In genomic region chr10:78396625-78396885, GRCm38 (mm10) we compare ENCODE assay signal across 8 mouse cellular contexts. TPM values are rescaled to one million over a fixed set of nuclear protein-coding genes. Genes with fewer than 3 reads are reported as not detected.
DNase-seq lines count a peak whose midpoint lies in the region; ATAC-seq lines count a peak whose summit lies in the region.
"Had no signal": no experiment of that assay in that cellular context is flagged by ENCODE, and none has a peak within 500 bp of the region (broad histone marks: within the 10 kb centered on the region; RNA-seq: fewer than 3 reads in every experiment).

No protein-coding gene starts in this region.

- WGBS in embryonic facial prominence, embryonic 12.5 days = 58% methylated on average over 4 of the region's 4 CpGs
- 60% methylated on average over 4 of the region's 4 CpGs for WGBS in hindbrain, embryonic 13.5 days
- WGBS in midbrain, embryonic 13.5 days = 47% methylated on average over 4 of the region's 4 CpGs

- peaks cover 13% of the 10 kb centered on the region for H3K27me3 ChIP-seq in embryonic facial prominence, embryonic 12.5 days
- H3K27me3 ChIP-seq in hindbrain, embryonic 13.5 days = peaks cover 12% of the 10 kb centered on the region
- H3K27me3 ChIP-seq in midbrain, embryonic 13.5 days = peaks cover 12% of the 10 kb centered on the region

- no peak for DNase-seq in adrenal gland, postnatal 10 days
- no peak for DNase-seq in right cerebral cortex, postnatal 10 days (ENCODE audit: low spot score in 2 of 2)
- no peak for DNase-seq in layer of hippocampus, postnatal 25 days (ENCODE audit: extremely low spot score in 1 of 2, low spot score in 1 of 2)

- peaks cover 25% of the 10 kb centered on the region for H3K36me3 ChIP-seq in embryonic facial prominence, embryonic 12.5 days
- H3K36me3 ChIP-seq in hindbrain, embryonic 13.5 days = peaks cover 28% of the 10 kb centered on the region
- peaks cover 26% of the 10 kb centered on the region for H3K36me3 ChIP-seq in midbrain, embryonic 13.5 days

- no peak overlapping the region for H3K4me3 ChIP-seq in embryonic facial prominence, embryonic 12.5 days
- H3K4me3 ChIP-seq in hindbrain, embryonic 13.5 days = no peak overlapping the region
- no peak overlapping the region for H3K4me3 ChIP-seq in midbrain, embryonic 13.5 days (replicated peaks)
- H3K4me3 ChIP-seq: lung, embryonic 15.5 days had no signal

- H3K9me3 ChIP-seq in embryonic facial prominence, embryonic 12.5 days = no peaks in the 10 kb centered on the region
- H3K9me3 ChIP-seq in hindbrain, embryonic 13.5 days = no peaks in the 10 kb centered on the region
- H3K9me3 ChIP-seq in midbrain, embryonic 13.5 days = no peaks in the 10 kb centered on the region
- H3K9me3 ChIP-seq: lung, embryonic 15.5 days had no signal

- no peak for ATAC-seq in embryonic facial prominence, embryonic 12.5 days (ENCODE audit: insufficient number of reproducible peaks, insufficient read depth, low FRiP score, low TSS enrichment)
- ATAC-seq in erythroblast, adult 5-6 weeks (replicated peaks; ENCODE audit: low FRiP score, poor library complexity, severe bottlenecking) = peak; percentile 17; the same call in 1 of the 2 replicates
- peak; percentile 44 for ATAC-seq in hindbrain, embryonic 13.5 days (ENCODE audit: low FRiP score)
- ATAC-seq in midbrain, embryonic 13.5 days = peak; percentile 61

- H3K27ac ChIP-seq in embryonic facial prominence, embryonic 12.5 days = no peak overlapping the region
- H3K27ac ChIP-seq in hindbrain, embryonic 13.5 days = no peak overlapping the region; the same call in 1 of the 2 replicates
- H3K27ac ChIP-seq in midbrain, embryonic 13.5 days = no peak overlapping the region
- H3K27ac ChIP-seq: lung, embryonic 15.5 days had no signal

- peak overlapping the region; percentile 29; the same call in 1 of the 2 replicates for H3K4me2 ChIP-seq in embryonic facial prominence, embryonic 12.5 days (replicated peaks)
- H3K4me2 ChIP-seq in hindbrain, embryonic 13.5 days = peak overlapping the region; percentile 45
- H3K4me2 ChIP-seq in midbrain, embryonic 13.5 days (replicated peaks) = peak overlapping the region; percentile 39
- H3K4me2 ChIP-seq: lung, embryonic 15.5 days had no signal

- no peak overlapping the region for H3K9ac ChIP-seq in embryonic facial prominence, embryonic 12.5 days
- H3K9ac ChIP-seq in hindbrain, embryonic 13.5 days = no peak overlapping the region
- H3K9ac ChIP-seq in midbrain, embryonic 13.5 days (replicated peaks) = no peak overlapping the region
- H3K9ac ChIP-seq: lung, embryonic 15.5 days had no signal

- H3K4me1 ChIP-seq in embryonic facial prominence, embryonic 12.5 days = peaks cover 3% of the 10 kb centered on the region; the same call in 1 of the 2 replicates
- peaks cover 36% of the 10 kb centered on the region for H3K4me1 ChIP-seq in hindbrain, embryonic 13.5 days (replicated peaks)
- peaks cover 23% of the 10 kb centered on the region for H3K4me1 ChIP-seq in midbrain, embryonic 13.5 days (replicated peaks)

RNA-seq across cellular contexts. Expression of gene Rrp1, which starts 16.3 kb away (rescaled TPM):
- 323 and 336 TPM in 2 replicates for polyA plus RNA-seq in embryonic facial prominence, embryonic 12.5 days (2016; fragmentation: Nextera tagmentation; extraction: Ambion mirVana)
- total RNA-seq in erythroblast, adult 5-6 weeks (2015; ENCODE audit: low replicate concordance) = 4.8 and 17.3 TPM in 2 replicates
- 44.9 and 46.9 TPM in 2 replicates for total RNA-seq in erythroblast, adult 5-6 weeks (2017; ENCODE audit: low replicate concordance)
- polyA plus RNA-seq in hindbrain, embryonic 13.5 days (2015; fragmentation: Nextera tagmentation; extraction: Ambion mirVana) = 385 and 394 TPM in 2 replicates
- polyA plus RNA-seq in midbrain, embryonic 13.5 days (2015; fragmentation: Nextera tagmentation; extraction: Ambion mirVana) = 363 and 377 TPM in 2 replicates
- total RNA-seq in adrenal gland, postnatal 10 days (2021) = 100 to 1,000 TPM; 186 to 194 TPM
- 100 to 1,000 TPM; 332 to 335 TPM for total RNA-seq in layer of hippocampus, postnatal 25 days (2021)

RNA-seq across cellular contexts. Expression of gene Cstb, which starts 28.9 kb away (rescaled TPM):
- polyA plus RNA-seq in embryonic facial prominence, embryonic 12.5 days (2016; fragmentation: Nextera tagmentation; extraction: Ambion mirVana) = 185 and 189 TPM in 2 replicates
- 17.7 and 24.9 TPM in 2 replicates for total RNA-seq in erythroblast, adult 5-6 weeks (2015; ENCODE audit: low replicate concordance)
- 3.3 and 10.0 TPM in 2 replicates for total RNA-seq in erythroblast, adult 5-6 weeks (2017; ENCODE audit: low replicate concordance)
- polyA plus RNA-seq in hindbrain, embryonic 13.5 days (2015; fragmentation: Nextera tagmentation; extraction: Ambion mirVana) = 93.9 and 105 TPM in 2 replicates
- polyA plus RNA-seq in midbrain, embryonic 13.5 days (2015; fragmentation: Nextera tagmentation; extraction: Ambion mirVana) = 91.6 and 97.8 TPM in 2 replicates
- 100 to 1,000 TPM; 130 to 150 TPM for total RNA-seq in adrenal gland, postnatal 10 days (2021)
- total RNA-seq in layer of hippocampus, postnatal 25 days (2021) = 10 to 100 TPM; 38.7 to 40.7 TPM

RNA-seq across cellular contexts. Expression of gene Agpat3, which starts 44.3 kb away (rescaled TPM):
- polyA plus RNA-seq in embryonic facial prominence, embryonic 12.5 days (2016; fragmentation: Nextera tagmentation; extraction: Ambion mirVana) = 54.1 and 56.4 TPM in 2 replicates
- 3.3 and 5.8 TPM in 2 replicates for total RNA-seq in erythroblast, adult 5-6 weeks (2015; ENCODE audit: low replicate concordance)
- 2.6 and 3.2 TPM in 2 replicates for total RNA-seq in erythroblast, adult 5-6 weeks (2017; ENCODE audit: low replicate concordance)
- 51.2 and 54.4 TPM in 2 replicates for polyA plus RNA-seq in hindbrain, embryonic 13.5 days (2015; fragmentation: Nextera tagmentation; extraction: Ambion mirVana)
- 39.3 and 50.9 TPM in 2 replicates for polyA plus RNA-seq in midbrain, embryonic 13.5 days (2015; fragmentation: Nextera tagmentation; extraction: Ambion mirVana)
- 100 to 1,000 TPM; 327 to 351 TPM for total RNA-seq in adrenal gland, postnatal 10 days (2021)
- 100 to 1,000 TPM; 233 TPM for total RNA-seq in layer of hippocampus, postnatal 25 days (2021)

Comparison
In these comparisons a context has a peak if more than half of its experiments do, and no peak if none do; other contexts are left out.
1. RNA of gene Agpat3, which starts 44.3 kb away (total RNA-seq): 327 to 351 TPM in adrenal gland, postnatal 10 days and 233 TPM in layer of hippocampus, postnatal 25 days; 2.6 to 5.8 TPM in erythroblast, adult 5-6 weeks; every median in the first group is over 10 times any median in the second.
2. Peak in every context shown above with its lines, with median percentiles within 50 percentile points of each other: H3K4me2 ChIP-seq.